Mouse (Mus musculus) stomach, postnatal 0 days (tissue): ENCODE measurements at regions not wholly inside any gene's neighbourhood (a gene's known extent, or its start where the extent isn't known, plus 50 kb on each side); places are given as distances from the start of the nearest gene placed in this dataset.

Experiments used
- CTCF ChIP-seq: IDR thresholded peaks from 2 replicates; pipeline ENCODE4 v1.5.1; 2016; ENCODE audit warnings: antibody characterized with exemption, low read depth, mild to moderate bottlenecking, moderate library complexity
- EP300 ChIP-seq: optimal IDR thresholded peaks from 2 replicates; pipeline ENCODE3; 2016; ENCODE audit warnings: antibody characterized with exemption

DNA sequence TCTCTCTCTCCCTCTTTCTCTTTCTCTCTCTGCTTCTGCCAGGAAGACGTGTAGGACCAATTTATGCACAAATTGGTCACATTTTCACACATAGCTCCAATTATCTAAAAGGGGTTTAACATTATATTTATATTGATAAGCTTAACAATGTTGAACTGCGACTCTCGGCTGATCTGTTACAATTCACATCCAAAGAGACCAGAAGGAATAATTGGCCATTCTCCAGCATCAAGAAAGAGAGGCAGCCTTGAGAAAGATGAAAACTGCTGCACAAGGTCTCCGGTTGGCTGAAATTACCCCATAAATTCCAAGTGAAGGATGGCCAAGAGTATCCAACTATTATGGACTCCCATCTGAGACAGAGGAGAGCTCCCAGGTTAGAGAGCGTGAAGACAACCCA is 398.4 kb downstream of the Tshz3 start:
- TF ChIP-seq CTCF (no peak), EP300 (no peak)
